Mouse (Mus musculus) embryonic facial prominence, embryonic 11.5 days (tissue): ENCODE results near the gene Cpt1c. TPM values are rescaled to one million over a fixed set of nuclear protein-coding genes. Genes with fewer than 3 reads are reported as not detected.
A peak's percentile ranks its signal among the peaks of the same experiment; 100 is the strongest.

Experiments
- ATAC-seq: fragments of 200-750 bp; cut with Nextera tagmentation; replicated peaks from 2 replicates; pipeline ENCODE4 v1.8.0; 2017; ENCODE audit warnings: low read depth; ENCODE audit not compliant: insufficient number of reproducible peaks, low FRiP score, low TSS enrichment
- DNase-seq: peaks from one replicate; pipeline ENCODE4 v3.0.0-alpha.2; 2015; ENCODE audit warnings: low spot score
- H3K27ac ChIP-seq: fragments of 300-500 bp; sonication (generic); replicated peaks from 2 replicates; pipeline ENCODE4 v1.5.1; 2014; ENCODE audit warnings: mild to moderate bottlenecking, low read depth, low read length, control low read depth
- H3K27me3 ChIP-seq: fragments of 300-500 bp; sonication (generic); 2 replicates; pipeline ENCODE4 v1.6.1; 2014; ENCODE audit warnings: mild to moderate bottlenecking, low read length, moderate library complexity, mixed read lengths; ENCODE audit not compliant: control insufficient read depth, insufficient read depth
- H3K36me3 ChIP-seq: fragments of 300-500 bp; sonication (generic); replicated peaks from 2 replicates; pipeline ENCODE4 v1.6.1; 2014; ENCODE audit warnings: low read depth, mild to moderate bottlenecking, low read length, moderate library complexity, mixed read lengths; ENCODE audit not compliant: control insufficient read depth, insufficient read depth
- H3K4me1 ChIP-seq: fragments of 300-500 bp; sonication (generic); 2 replicates; pipeline ENCODE4 v1.6.1; 2014; ENCODE audit warnings: low read length, mixed read lengths; ENCODE audit not compliant: control insufficient read depth, insufficient read depth
- H3K4me2 ChIP-seq: fragments of 300-500 bp; sonication (generic); 2 replicates; pipeline ENCODE4 v1.6.1; 2014; ENCODE audit warnings: low read depth, mild to moderate bottlenecking, control low read depth, low read length, moderate library complexity
- H3K4me3 ChIP-seq: fragments of 300-500 bp; sonication (generic); 2 replicates; pipeline ENCODE4 v1.5.1; 2014; ENCODE audit warnings: low read depth, low read length, control low read depth
- H3K9ac ChIP-seq: fragments of 300-500 bp; sonication (generic); replicated peaks from 2 replicates; pipeline ENCODE4 v1.6.1; 2014; ENCODE audit warnings: mild to moderate bottlenecking, control low read depth, low read length
- H3K9me3 ChIP-seq: fragments of 300-500 bp; sonication (generic); replicated peaks from 2 replicates; pipeline ENCODE4 v1.6.1; 2016; ENCODE audit warnings: mild to moderate bottlenecking, low read length, inconsistent platforms, mixed read lengths; ENCODE audit not compliant: control insufficient read depth
- WGBS: fragments of 180-500 bp; shearing (Covaris S2); extraction: QIAGEN DNeasy Blood & Tissue Kit; methylation state at CpG from one replicate; pipeline ENCODE4 v1.1.7; 2014; 5-methylcytosine and 5-hydroxymethylcytosine counted together
- polyA plus RNA-seq: library from polyadenylated mRNA; unstranded; fragments of >200 nt; fragmentation: Nextera tagmentation; extraction: Ambion mirVana; gene quantifications from 2 replicates; pipeline ENCODE4 v1.2.1, GENCODE M21; 2014

Gene Cpt1c
- polyA plus RNA-seq, 1 experiment from 2014 or later: 14.3 TPM

- WGBS: 6% methylated on average over 24 of the region's 24 CpGs
- ATAC-seq: peak; percentile 83
- peak; percentile 95 for DNase-seq
- H3K9me3 ChIP-seq: no peaks in the 10 kb centered on the region
- H3K9ac ChIP-seq: peak overlapping the region; percentile 60
- peaks cover 15% of the 10 kb centered on the region for H3K27me3 ChIP-seq
- H3K36me3 ChIP-seq: no peaks in the 10 kb centered on the region
- H3K4me3 ChIP-seq: peak overlapping the region; percentile 44
- peak overlapping the region; percentile 79 for H3K4me2 ChIP-seq
- H3K4me1 ChIP-seq: peaks cover 6% of the 10 kb centered on the region; the same call in 1 of the 2 replicates
- no peak overlapping the region for H3K27ac ChIP-seq
These were observed 21.9 kb downstream of the Cpt1c start for GRCm38 (mm10) chr7:44952611-44953306.

- WGBS: 2% methylated on average over 10 of the region's 10 CpGs
- no peaks in the 10 kb centered on the region for H3K36me3 ChIP-seq
These were observed 22.7 kb downstream of the Cpt1c start for GRCm38 (mm10) chr7:44951960-44952359.

GRCm38 (mm10) chr7:44949922-44950321, 24.7 kb downstream of the Cpt1c start:
- no peak for ATAC-seq
- Histone ChIP-seq H3K4me1 (peaks cover 6% of the 10 kb centered on the region; the same call in 1 of the 2 replicates), H3K9ac (no peak overlapping the region), H3K27me3 (peaks cover 15% of the 10 kb centered on the region), H3K36me3 (no peaks in the 10 kb centered on the region), H3K27ac (no peak overlapping the region), H3K4me2 (no peak overlapping the region), H3K9me3 (no peaks in the 10 kb centered on the region), H3K4me3 (no peak overlapping the region)
- WGBS: 78% methylated on average over 6 of the region's 6 CpGs
- no peak for DNase-seq

More at GRCm38 (mm10) chr7:44951960-44952359, 22.7 kb downstream of the Cpt1c start:
- peak overlapping the region; percentile 44 for H3K4me3 ChIP-seq
- DNase-seq (peak; percentile 66), ATAC-seq (0 out of 2 replicates have a peak, but pooled peaks have one; percentile 20)
- H3K27ac ChIP-seq: no peak overlapping the region
- peak overlapping the region; percentile 60 for H3K9ac ChIP-seq
- H3K9me3 ChIP-seq: no peaks in the 10 kb centered on the region
- H3K4me1 ChIP-seq: peaks cover 6% of the 10 kb centered on the region; the same call in 1 of the 2 replicates
- H3K4me2 ChIP-seq: peak overlapping the region; percentile 79
- peaks cover 15% of the 10 kb centered on the region for H3K27me3 ChIP-seq

GRCm38 (mm10) chr7:44942904-44943303, 31.7 kb downstream of the Cpt1c start, which contains the start of gene Tsks:
Tsks (plus strand) TSS chr7:44943204.
- Histone ChIP-seq H3K36me3 (no peaks in the 10 kb centered on the region), H3K4me2 (no peak within 1 kb of the TSS), H3K9me3 (no peaks in the 10 kb centered on the region), H3K9ac (no peak within 1 kb of the TSS), H3K4me3 (no peak within 1 kb of the TSS), H3K4me1 (no peaks in the 10 kb centered on the region), H3K27ac (no peak within 1 kb of the TSS), H3K27me3 (no peaks in the 10 kb centered on the region)
- 85% methylated on average over 7 of the region's 7 CpGs for WGBS
- ATAC-seq (no peak), DNase-seq (no peak)

GRCm38 (mm10) chr7:44938680-44939079, 36.0 kb downstream of the Cpt1c start:
- Histone ChIP-seq H3K4me3 (no peak overlapping the region), H3K9ac (no peak overlapping the region), H3K4me1 (no peaks in the 10 kb centered on the region), H3K27me3 (no peaks in the 10 kb centered on the region), H3K36me3 (no peaks in the 10 kb centered on the region), H3K4me2 (no peak overlapping the region), H3K27ac (no peak overlapping the region), H3K9me3 (no peaks in the 10 kb centered on the region; the same call in 1 of the 2 replicates)
- DNase-seq: no peak
- 88% methylated on average over 4 of the region's 4 CpGs for WGBS
- ATAC-seq: no peak

- H3K9me3 ChIP-seq: no peaks in the 10 kb centered on the region
- H3K9ac ChIP-seq: peak within 1 kb of the TSS; percentile 89
- WGBS: under 1% methylated on average over 84 of the region's 84 CpGs
- ATAC-seq (peak; percentile 99), DNase-seq (peak; percentile 100)
- H3K36me3 ChIP-seq: no peaks in the 10 kb centered on the region; the same call in 1 of the 2 replicates
- peak within 1 kb of the TSS; percentile 66 for H3K4me2 ChIP-seq
- H3K27me3 ChIP-seq: no peaks in the 10 kb centered on the region
- H3K27ac ChIP-seq: peak within 1 kb of the TSS; percentile 63
- H3K4me3 ChIP-seq: peak within 1 kb of the TSS; percentile 97
- H3K4me1 ChIP-seq: no peaks in the 10 kb centered on the region
These were observed 45.2 kb downstream of the Cpt1c start, which contains the start of gene Ap2a1 for GRCm38 (mm10) chr7:44929204-44930151. Ap2a1 (minus strand) TSS chr7:44929496.

- H3K4me2 ChIP-seq: peak overlapping the region; percentile 49
- H3K36me3 ChIP-seq: no peaks in the 10 kb centered on the region; the same call in 1 of the 2 replicates
- H3K4me1 ChIP-seq: no peaks in the 10 kb centered on the region
- peak overlapping the region; percentile 97 for H3K4me3 ChIP-seq
- 0% methylated on average over 1 of the region's 1 CpGs for WGBS
- ATAC-seq (no peak), DNase-seq (no peak)
- H3K9ac ChIP-seq: peak overlapping the region; percentile 89
- no peaks in the 10 kb centered on the region for H3K27me3 ChIP-seq
- H3K9me3 ChIP-seq: no peaks in the 10 kb centered on the region
- no peak overlapping the region for H3K27ac ChIP-seq
These were observed 46.1 kb downstream of the Cpt1c start for GRCm38 (mm10) chr7:44928570-44928969.
